Mouse (Mus musculus) small intestine, adult 2 months (tissue): ENCODE measurements around the gene Hist2h2aa1.
"Not testable (repeated sequence)": the region's sequence is repeated elsewhere in the genome, so short reads cannot be mapped to it uniquely, and the experiment has no call there.

Experiments used
- CTCF ChIP-seq: fragments of 200-500 bp; IDR thresholded peaks from 2 replicates; pipeline ENCODE4 v1.5.1; 2012; ENCODE audit warnings: low read depth, mild to moderate bottlenecking, control low read depth, inconsistent platforms, low read length, moderate library complexity, mixed read lengths; ENCODE audit not compliant: insufficient replicate concordance, insufficient read length; ENCODE audit errors: extremely low read depth
- POLR2A ChIP-seq: fragments of 200-500 bp; IDR thresholded peaks from 2 replicates; pipeline ENCODE4 v1.6.1; 2012; ENCODE audit warnings: low read depth, mild to moderate bottlenecking, control low read depth, inconsistent platforms, low read length, moderate library complexity

DNA sequence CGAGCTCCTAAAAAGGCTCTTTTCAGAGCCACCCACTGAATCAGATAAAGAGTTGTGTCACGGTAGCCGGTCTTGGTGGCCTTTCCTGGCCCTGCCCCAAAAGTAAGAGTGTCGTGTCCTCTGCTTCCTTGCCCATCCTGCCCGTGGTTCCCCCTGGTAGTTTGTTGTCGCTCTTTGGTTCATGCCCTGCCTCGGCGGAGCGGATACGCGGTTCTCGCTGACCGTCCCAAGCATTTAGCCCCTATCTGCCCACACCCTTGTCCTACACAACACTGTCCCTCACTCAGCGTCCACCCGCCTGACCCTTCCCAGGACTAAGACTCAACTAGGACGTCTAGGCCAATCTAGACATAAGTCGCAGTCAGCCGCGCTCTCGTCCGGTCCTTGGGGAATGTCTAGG is 721 bp downstream of the Hist2h2aa1 start:
- TF ChIP-seq CTCF, POLR2A: not testable (repeated sequence)
